Mouse (Mus musculus): ENCODE measurements at regions not wholly inside any gene's neighbourhood (a gene's known extent, or its start where the extent isn't known, plus 50 kb on each side); places are given as distances from the start of the nearest gene placed in this dataset.
"Not testable (repeated sequence)": the region's sequence is repeated elsewhere in the genome, so short reads cannot be mapped to it uniquely, and the experiment has no call there.

GRCm38 (mm10) chr6:25101761-25102160, 145.7 kb upstream of the Tmem229a start:
- DNase-seq: no peak

- peak; percentile 6 for DNase-seq
These were observed 131.1 kb upstream of the Tmem229a start for GRCm38 (mm10) chr6:25087167-25087566.

- DNase-seq: no peak
These were observed 129.8 kb upstream of the Tmem229a start for GRCm38 (mm10) chr6:25085871-25086270.

GRCm38 (mm10) chr6:25085296-25085695, 129.2 kb upstream of the Tmem229a start:
- not testable (repeated sequence) for DNase-seq

- DNase-seq: no peak
These were observed 109.8 kb upstream of the Tmem229a start for GRCm38 (mm10) chr6:25065913-25066312.

- DNase-seq: no peak
These were observed 76.9 kb upstream of the Tmem229a start for GRCm38 (mm10) chr6:25032878-25033509.

GRCm38 (mm10) chr6:25026953-25027352, 70.9 kb upstream of the Tmem229a start:
- no peak for DNase-seq

- no peak for DNase-seq
These were observed 64.1 kb upstream of the Tmem229a start for GRCm38 (mm10) chr6:25020005-25020772.

- peak; percentile 75 for DNase-seq
These were observed 57.1 kb upstream of the Tmem229a start for GRCm38 (mm10) chr6:25013288-25013606.

- DNase-seq: peak; percentile 33
These were observed 56.5 kb upstream of the Tmem229a start for GRCm38 (mm10) chr6:25012376-25013287.

- not testable (repeated sequence) for DNase-seq
These were observed 52.8 kb upstream of the Tmem229a start for GRCm38 (mm10) chr6:25008856-25009255.
